Mouse (Mus musculus) layer of hippocampus, postnatal 25 days (tissue): ENCODE data around the gene Kif1a. TPM values are rescaled to one million over a fixed set of nuclear protein-coding genes. Genes with fewer than 3 reads are reported as not detected.
A peak's percentile ranks its signal among the peaks of the same experiment; 100 is the strongest.

Experiments
- DNase-seq, 2 experiments: peaks; one replicate each; pipeline ENCODE4 v3.0.0; 2022; ENCODE audit warnings: mixed read lengths in 2 of 2, low spot score in 1 of 2; ENCODE audit errors: extremely low spot score in 1 of 2
- total RNA-seq, 2 experiments: library from RNA; stranded (reverse); gene quantifications; 2 replicates each; pipeline ENCODE4 v1.2.3; 2021

The Kif1a gene
- total RNA-seq, 2 experiments from 2014 or later: 592 to 639 TPM

GRCm38 (mm10) chr1:93100243-93100575 lies 1.5 kb downstream of the Kif1a start:
- no peak for DNase-seq

GRCm38 (mm10) chr1:93098956-93099355 lies 2.8 kb downstream of the Kif1a start:
- DNase-seq: no peak

- no peak for DNase-seq
Observed at GRCm38 (mm10) chr1:93092582-93092981, 9.2 kb downstream of the Kif1a start.

- DNase-seq: no peak
Observed at GRCm38 (mm10) chr1:93085136-93085535, 16.6 kb downstream of the Kif1a start.

GRCm38 (mm10) chr1:93083420-93084285 lies 18.1 kb downstream of the Kif1a start:
- no peak for DNase-seq

- DNase-seq: no peak
Observed at GRCm38 (mm10) chr1:93082121-93082520, 19.6 kb downstream of the Kif1a start.

GRCm38 (mm10) chr1:93080930-93081589 lies 20.7 kb downstream of the Kif1a start:
- peak in 1 of 2 experiments; percentile 58 for DNase-seq

GRCm38 (mm10) chr1:93079602-93080001 lies 22.1 kb downstream of the Kif1a start:
- DNase-seq: no peak

GRCm38 (mm10) chr1:93072279-93072865 lies 29.4 kb downstream of the Kif1a start:
- DNase-seq: no peak

- DNase-seq: no peak
Observed at GRCm38 (mm10) chr1:93071487-93071971, 30.2 kb downstream of the Kif1a start.

- DNase-seq: no peak
Observed at GRCm38 (mm10) chr1:93070881-93071280, 30.9 kb downstream of the Kif1a start.

- DNase-seq: no peak
Observed at GRCm38 (mm10) chr1:93068553-93068952, 33.2 kb downstream of the Kif1a start.

- DNase-seq: no peak
Observed at GRCm38 (mm10) chr1:93065654-93066053, 36.1 kb downstream of the Kif1a start.

- DNase-seq: peak in 1 of 2 experiments; percentile 56
Observed at GRCm38 (mm10) chr1:93063694-93064093, 38.1 kb downstream of the Kif1a start.

GRCm38 (mm10) chr1:93051124-93051833 lies 50.5 kb downstream of the Kif1a start:
- no peak for DNase-seq

- no peak for DNase-seq
Observed at GRCm38 (mm10) chr1:93050071-93050470, 51.7 kb downstream of the Kif1a start.

- no peak for DNase-seq
Observed at GRCm38 (mm10) chr1:93046153-93046789, 55.5 kb downstream of the Kif1a start.

- no peak for DNase-seq
Observed at GRCm38 (mm10) chr1:93035981-93036380, 65.8 kb downstream of the Kif1a start.

- DNase-seq: no peak
Observed at GRCm38 (mm10) chr1:93033989-93034388, 67.8 kb downstream of the Kif1a start.

- DNase-seq: no peak
Observed at GRCm38 (mm10) chr1:93031199-93031598, 70.6 kb downstream of the Kif1a start.
